ENCODE assay signal across 18 mouse cellular contexts in genomic region chr2:141700759-141701452, GRCm38 (mm10).
DNase-seq lines count a peak whose midpoint lies in the region; ATAC-seq and TF ChIP-seq lines count a peak whose summit lies in the region.
"Had no signal": no experiment of that assay in that cellular context is flagged by ENCODE, and none has a peak within 500 bp of the region (broad histone marks: within the 10 kb centered on the region; RNA-seq: fewer than 3 reads in every experiment).

No protein-coding gene starts in this region.

- TF ChIP-seq CTCF in midbrain, postnatal 0 days (IDR thresholded peaks at IDR 0.05), result no peak

- H3K36me3 ChIP-seq in heart, embryonic 15.5 days, result no peaks in the 10 kb centered on the region
- no peaks in the 10 kb centered on the region for H3K36me3 ChIP-seq in midbrain, embryonic 16.5 days (ENCODE audit: control insufficient read depth, insufficient read depth, low read length)
- no peaks in the 10 kb centered on the region for H3K36me3 ChIP-seq in midbrain, postnatal 0 days (ENCODE audit: insufficient read depth, low read length)
- no peaks in the 10 kb centered on the region for H3K36me3 ChIP-seq in embryonic facial prominence, embryonic 14.5 days (ENCODE audit: control insufficient read depth, insufficient read depth, low read length)
- H3K36me3 ChIP-seq in liver, embryonic 12.5 days, result no peaks in the 10 kb centered on the region
- H3K36me3 ChIP-seq: heart, embryonic 10.5 days; intestine, embryonic 15.5 days; limb, embryonic 15.5 days; neural tube, embryonic 13.5 days had no signal

- intact Hi-C loops in heart, postnatal 10 days (cut with DNase I), result no loop called here

- no peak for ATAC-seq in heart, embryonic 15.5 days (replicated peaks; ENCODE audit: insufficient number of reproducible peaks, insufficient read depth, low FRiP score, low read depth)
- peak; percentile 39; the same call in 1 of the 2 replicates for ATAC-seq in midbrain, embryonic 16.5 days
- ATAC-seq in midbrain, postnatal 0 days (ENCODE audit: low FRiP score), result no peak
- ATAC-seq in embryonic facial prominence, embryonic 14.5 days (ENCODE audit: low read depth), result no peak
- ATAC-seq in liver, embryonic 12.5 days, result no peak
- ATAC-seq: intestine, embryonic 15.5 days had no signal

- no peaks in the 10 kb centered on the region for H3K9me3 ChIP-seq in heart, embryonic 15.5 days (replicated peaks)
- no peaks in the 10 kb centered on the region for H3K9me3 ChIP-seq in midbrain, embryonic 16.5 days (replicated peaks; ENCODE audit: control insufficient read depth, low read length, poor library complexity, severe bottlenecking)
- H3K9me3 ChIP-seq in midbrain, postnatal 0 days (ENCODE audit: low read length), result no peaks in the 10 kb centered on the region
- H3K9me3 ChIP-seq in embryonic facial prominence, embryonic 14.5 days (ENCODE audit: control insufficient read depth, low read length), result no peaks in the 10 kb centered on the region
- no peaks in the 10 kb centered on the region for H3K9me3 ChIP-seq in liver, embryonic 12.5 days (replicated peaks)
- H3K9me3 ChIP-seq: heart, embryonic 10.5 days; intestine, embryonic 15.5 days; limb, embryonic 15.5 days; neural tube, embryonic 13.5 days had no signal

- no peaks in the 10 kb centered on the region for H3K27me3 ChIP-seq in heart, embryonic 15.5 days
- no peaks in the 10 kb centered on the region for H3K27me3 ChIP-seq in midbrain, embryonic 16.5 days (ENCODE audit: control insufficient read depth, insufficient read depth, low read depth, low read length)
- no peaks in the 10 kb centered on the region for H3K27me3 ChIP-seq in midbrain, postnatal 0 days (ENCODE audit: insufficient read depth, low read length)
- no peaks in the 10 kb centered on the region for H3K27me3 ChIP-seq in embryonic facial prominence, embryonic 14.5 days (replicated peaks; ENCODE audit: control insufficient read depth, insufficient read depth, low read length)
- H3K27me3 ChIP-seq in liver, embryonic 12.5 days (replicated peaks), result no peaks in the 10 kb centered on the region
- H3K27me3 ChIP-seq: intestine, embryonic 15.5 days; limb, embryonic 15.5 days; neural tube, embryonic 13.5 days had no signal

- WGBS in heart, embryonic 15.5 days, result 34% methylated on average over 7 of the region's 7 CpGs
- WGBS in midbrain, embryonic 16.5 days, result 58% methylated on average over 7 of the region's 7 CpGs
- 54% methylated on average over 7 of the region's 7 CpGs for WGBS in midbrain, postnatal 0 days
- 33% methylated on average over 7 of the region's 7 CpGs for WGBS in embryonic facial prominence, embryonic 14.5 days
- 59% methylated on average over 7 of the region's 7 CpGs for WGBS in liver, embryonic 12.5 days (ENCODE audit: insufficient replicate concordance)

- H3K27ac ChIP-seq in heart, embryonic 15.5 days, result no peak overlapping the region
- 0 out of 2 replicates have a peak overlapping the region, but pooled peaks have one; percentile 26 for H3K27ac ChIP-seq in midbrain, embryonic 16.5 days (ENCODE audit: low read length)
- no peak overlapping the region for H3K27ac ChIP-seq in midbrain, postnatal 0 days (ENCODE audit: low read depth, low read length)
- H3K27ac ChIP-seq in embryonic facial prominence, embryonic 14.5 days (replicated peaks; ENCODE audit: low read depth, low read length), result peak overlapping the region; percentile 39; the same call in 1 of the 2 replicates
- H3K27ac ChIP-seq in liver, embryonic 12.5 days, result no peak overlapping the region
- H3K27ac ChIP-seq: heart, embryonic 10.5 days; hindbrain, embryonic 14.5 days; intestine, embryonic 15.5 days; limb, embryonic 15.5 days; neural tube, embryonic 13.5 days; stomach, postnatal 0 days had no signal

- no peak overlapping the region for H3K9ac ChIP-seq in heart, embryonic 15.5 days
- no peak overlapping the region for H3K9ac ChIP-seq in midbrain, embryonic 16.5 days (ENCODE audit: low read depth, low read length)
- H3K9ac ChIP-seq in midbrain, postnatal 0 days (replicated peaks; ENCODE audit: low read length, poor library complexity, severe bottlenecking), result no peak overlapping the region
- H3K9ac ChIP-seq in embryonic facial prominence, embryonic 14.5 days (ENCODE audit: low read depth, low read length), result peak overlapping the region; percentile 14; the same call in 1 of the 2 replicates
- H3K9ac ChIP-seq in liver, embryonic 12.5 days, result no peak overlapping the region
- H3K9ac ChIP-seq: hindbrain, embryonic 14.5 days; intestine, embryonic 15.5 days; limb, embryonic 15.5 days; neural tube, embryonic 13.5 days had no signal

- peaks cover 7% of the 10 kb centered on the region for H3K4me1 ChIP-seq in heart, embryonic 15.5 days (replicated peaks)
- H3K4me1 ChIP-seq in midbrain, embryonic 16.5 days (ENCODE audit: control insufficient read depth, insufficient read depth, low read length), result peaks cover 4% of the 10 kb centered on the region; the same call in 1 of the 2 replicates
- no peaks in the 10 kb centered on the region for H3K4me1 ChIP-seq in midbrain, postnatal 0 days (ENCODE audit: insufficient read depth, low read length)
- peaks cover 8% of the 10 kb centered on the region for H3K4me1 ChIP-seq in embryonic facial prominence, embryonic 14.5 days (ENCODE audit: control insufficient read depth, insufficient read depth, low read length)
- H3K4me1 ChIP-seq in liver, embryonic 12.5 days, result no peaks in the 10 kb centered on the region
- H3K4me1 ChIP-seq: heart, embryonic 10.5 days; intestine, embryonic 15.5 days had no signal

- 0 out of 2 replicates have a peak overlapping the region, but pooled peaks have one; percentile 6 for H3K4me2 ChIP-seq in heart, embryonic 15.5 days
- peak overlapping the region; percentile 7; the same call in 1 of the 2 replicates for H3K4me2 ChIP-seq in midbrain, embryonic 16.5 days (ENCODE audit: low read length)
- H3K4me2 ChIP-seq in midbrain, postnatal 0 days (ENCODE audit: low read depth, low read length, poor library complexity, severe bottlenecking), result no peak overlapping the region
- H3K4me2 ChIP-seq in embryonic facial prominence, embryonic 14.5 days (ENCODE audit: low read depth, low read length), result no peak overlapping the region
- no peak overlapping the region for H3K4me2 ChIP-seq in liver, embryonic 12.5 days
- H3K4me2 ChIP-seq: hindbrain, embryonic 14.5 days; intestine, embryonic 15.5 days; limb, embryonic 15.5 days; neural tube, embryonic 13.5 days had no signal

- DNase-seq in heart, postnatal 10 days, result no peak
- peak; percentile 10 for DNase-seq in layer of hippocampus, adult 9-10 months (ENCODE audit: low spot score)
- DNase-seq in layer of hippocampus, postnatal 36 days, result no peak
- no peak for DNase-seq in midbrain, postnatal 0 days (ENCODE audit: low spot score)
- DNase-seq in embryonic facial prominence, embryonic 14.5 days (ENCODE audit: low spot score), result peak; percentile 77
- DNase-seq: cerebellum, adult 9-11 months; kidney, adult 9 months; lung, postnatal 36 days; right cerebral cortex, adult 18-20 months had no signal

- H3K4me3 ChIP-seq in heart, embryonic 15.5 days, result no peak overlapping the region
- no peak overlapping the region for H3K4me3 ChIP-seq in midbrain, embryonic 16.5 days (ENCODE audit: low read depth, low read length)
- H3K4me3 ChIP-seq in midbrain, postnatal 0 days (ENCODE audit: low read depth, low read length), result no peak overlapping the region
- no peak overlapping the region for H3K4me3 ChIP-seq in embryonic facial prominence, embryonic 14.5 days (ENCODE audit: low read depth, low read length)
- H3K4me3 ChIP-seq in liver, embryonic 12.5 days, result no peak overlapping the region
- H3K4me3 ChIP-seq: heart, embryonic 10.5 days; intestine, embryonic 15.5 days; limb, embryonic 15.5 days; neural tube, embryonic 13.5 days had no signal

Comparison
In these comparisons a context has a peak if more than half of its experiments do, and no peak if none do; other contexts are left out.
1. H3K27ac ChIP-seq: peak in midbrain, embryonic 16.5 days (single experiment) and embryonic facial prominence, embryonic 14.5 days (single experiment); none in heart, embryonic 15.5 days (single experiment), midbrain, postnatal 0 days (single experiment) and liver, embryonic 12.5 days (single experiment).
2. H3K4me2 ChIP-seq: peak in heart, embryonic 15.5 days (single experiment) and midbrain, embryonic 16.5 days (single experiment); none in midbrain, postnatal 0 days (single experiment), embryonic facial prominence, embryonic 14.5 days (single experiment) and liver, embryonic 12.5 days (single experiment).
3. DNase-seq: peak in layer of hippocampus, adult 9-10 months (single experiment) and embryonic facial prominence, embryonic 14.5 days (single experiment); none in heart, postnatal 10 days (0 of 2), layer of hippocampus, postnatal 36 days (0 of 2) and midbrain, postnatal 0 days (single experiment).